Mouse (Mus musculus) G1E (cell line): ENCODE results near the gene Rptor.

ENCODE experiments used
- CTCF ChIP-seq: IDR thresholded peaks from 2 replicates; pipeline ENCODE4 v1.5.1; 2012; ENCODE audit warnings: low read depth, low read length, inconsistent platforms, mixed read lengths
- GATA1 ChIP-seq: IDR thresholded peaks from 2 replicates; pipeline ENCODE4 v1.6.1; 2012; ENCODE audit warnings: borderline replicate concordance, low read length, inconsistent platforms, mixed read lengths

GRCm38 (mm10) chr11:119665308-119665702 lies 62.6 kb downstream of the Rptor start:
- TF ChIP-seq CTCF: no peak
- TF ChIP-seq GATA1: no peak
